Mouse (Mus musculus) hindbrain, embryonic 13.5 days (tissue): ENCODE data around the gene Lrrfip1. TPM values are rescaled to one million over a fixed set of nuclear protein-coding genes. Genes with fewer than 3 reads are reported as not detected.

Source experiments
- ATAC-seq: fragments of 200-750 bp; cut with Nextera tagmentation; 2 replicates; pipeline ENCODE4 v1.8.0; 2017; ENCODE audit warnings: moderate TSS enrichment; ENCODE audit not compliant: low FRiP score
- H3K27ac ChIP-seq: fragments of 300-500 bp; sonication (generic); 2 replicates; pipeline ENCODE4 v1.5.1; 2015; ENCODE audit warnings: inconsistent platforms, mild to moderate bottlenecking, moderate library complexity
- H3K27me3 ChIP-seq: fragments of 300-500 bp; sonication (generic); 2 replicates; pipeline ENCODE4 v1.6.1; 2015; ENCODE audit warnings: mild to moderate bottlenecking, inconsistent platforms
- H3K36me3 ChIP-seq: fragments of 300-500 bp; sonication (generic); 2 replicates; pipeline ENCODE4 v1.6.1; 2015; ENCODE audit warnings: mild to moderate bottlenecking, inconsistent platforms
- H3K4me1 ChIP-seq: fragments of 300-500 bp; sonication (generic); replicated peaks from 2 replicates; pipeline ENCODE4 v1.6.1; 2015; ENCODE audit warnings: inconsistent platforms
- H3K4me2 ChIP-seq: fragments of 300-500 bp; sonication (generic); 2 replicates; pipeline ENCODE4 v1.6.1; 2015; ENCODE audit warnings: inconsistent platforms, mild to moderate bottlenecking, moderate library complexity
- H3K4me3 ChIP-seq: fragments of 300-500 bp; sonication (generic); 2 replicates; pipeline ENCODE4 v1.5.1; 2015; ENCODE audit warnings: mild to moderate bottlenecking, inconsistent platforms
- H3K9ac ChIP-seq: fragments of 300-500 bp; sonication (generic); 2 replicates; pipeline ENCODE4 v1.6.1; 2015; ENCODE audit warnings: mild to moderate bottlenecking, inconsistent platforms
- H3K9me3 ChIP-seq: fragments of 300-500 bp; sonication (generic); 2 replicates; pipeline ENCODE4 v1.6.1; 2016; ENCODE audit warnings: inconsistent platforms
- WGBS: fragments of 180-500 bp; shearing (Covaris S2); methylation state at CpG from one replicate; pipeline ENCODE4 v1.1.7; 2015; 5-methylcytosine and 5-hydroxymethylcytosine counted together
- polyA plus RNA-seq: library from polyadenylated mRNA; unstranded; fragments of >200 nt; fragmentation: Nextera tagmentation; extraction: Ambion mirVana; gene quantifications from 2 replicates; pipeline ENCODE4 v1.2.1, GENCODE M21; 2015

Lrrfip1 gene
- polyA plus RNA-seq, 1 experiment from 2014 or later, result 39.1 TPM

DNA sequence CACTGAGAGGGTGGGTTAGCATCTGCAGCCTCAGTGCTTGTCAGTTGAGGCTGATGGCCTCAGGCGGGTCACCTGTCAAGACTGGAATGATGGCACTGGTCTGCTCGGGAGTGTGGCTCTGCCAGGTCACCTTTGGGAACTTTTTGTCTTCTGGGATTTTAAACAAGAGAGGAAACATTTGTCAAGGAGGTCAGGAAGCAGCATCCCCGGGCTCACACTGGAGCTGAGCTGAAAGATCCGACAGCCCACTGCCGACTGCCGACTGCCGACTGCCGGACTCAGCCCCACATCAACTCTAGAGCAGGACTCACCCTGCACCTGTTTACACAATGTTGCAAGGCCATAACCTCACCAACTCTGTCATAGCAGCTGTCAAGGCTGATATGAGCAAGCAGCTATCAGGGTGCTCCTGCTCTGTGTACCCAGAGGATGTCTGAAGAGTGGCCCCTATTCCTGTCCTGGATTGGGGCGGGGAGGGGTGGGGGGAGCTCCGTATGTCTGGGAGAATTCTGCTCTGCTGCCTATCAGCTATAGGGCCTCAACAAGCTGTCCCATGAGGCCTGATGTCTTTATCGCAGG, 33.9 kb downstream of the Lrrfip1 start:
- H3K4me2 ChIP-seq, result no peak overlapping the region
- H3K4me1 ChIP-seq, result 0 out of 2 replicates have a peak, but pooled peaks cover 6% of the 10 kb centered on the region
- H3K27ac ChIP-seq, result no peak overlapping the region
- no peak for ATAC-seq
- H3K4me3 ChIP-seq, result no peak overlapping the region
- H3K9me3 ChIP-seq, result no peaks in the 10 kb centered on the region
- H3K36me3 ChIP-seq, result no peaks in the 10 kb centered on the region
- 77% methylated on average over 11 of the region's 11 CpGs for whole genome bisulfite sequencing
- H3K9ac ChIP-seq, result no peak overlapping the region
- H3K27me3 ChIP-seq, result no peaks in the 10 kb centered on the region

DNA sequence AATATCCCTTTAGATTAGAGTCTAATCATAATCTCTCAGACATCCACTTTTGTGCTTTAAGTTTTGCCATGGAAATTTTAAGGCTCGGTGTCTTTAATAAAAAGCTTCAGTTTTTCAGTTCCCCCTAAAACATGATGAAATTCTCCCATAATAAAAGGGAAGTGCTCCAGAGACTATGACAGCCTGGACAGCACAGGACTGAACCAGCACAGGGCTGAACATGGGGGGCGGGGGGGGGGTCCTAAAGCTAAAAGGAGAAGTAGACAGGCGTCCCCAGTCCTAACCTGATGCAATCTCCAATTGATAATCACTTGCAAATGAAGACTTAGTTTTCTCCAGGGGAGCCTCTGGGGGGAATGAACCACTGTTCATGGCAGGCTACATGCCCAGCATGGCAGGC, 36.0 kb downstream of the Lrrfip1 start:
- WGBS, result 92% methylated on average over 3 of the region's 3 CpGs
- H3K4me2 ChIP-seq, result no peak overlapping the region
- H3K4me1 ChIP-seq, result peaks cover 16% of the 10 kb centered on the region
- H3K36me3 ChIP-seq, result no peaks in the 10 kb centered on the region
- no peak for ATAC-seq
- no peak overlapping the region for H3K9ac ChIP-seq
- no peaks in the 10 kb centered on the region for H3K27me3 ChIP-seq
- no peak overlapping the region for H3K27ac ChIP-seq
- H3K9me3 ChIP-seq, result no peaks in the 10 kb centered on the region
- H3K4me3 ChIP-seq, result no peak overlapping the region

DNA sequence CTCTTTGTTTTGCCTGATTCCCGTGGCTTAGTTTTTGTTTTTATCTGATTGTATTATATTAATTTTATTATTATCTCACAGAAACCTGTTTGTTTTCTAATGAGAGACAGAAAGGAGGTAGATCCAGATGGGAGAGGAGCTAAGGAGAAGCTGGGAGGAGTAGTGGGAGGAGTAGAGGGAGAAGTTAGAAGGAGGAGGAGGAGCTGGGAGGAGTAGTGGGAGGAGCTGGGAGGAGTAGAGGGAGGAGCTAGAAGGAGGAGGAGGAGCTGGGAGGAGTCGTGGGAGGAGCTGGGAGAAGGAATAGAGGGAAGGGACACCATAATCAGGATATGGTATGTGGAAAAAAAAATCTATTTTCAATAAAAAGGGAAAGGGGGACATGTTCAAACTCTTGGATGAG, 36.7 kb downstream of the Lrrfip1 start:
- Histone ChIP-seq H3K4me2 (no peak overlapping the region), H3K27ac (no peak overlapping the region), H3K9me3 (no peaks in the 10 kb centered on the region), H3K27me3 (no peaks in the 10 kb centered on the region), H3K36me3 (no peaks in the 10 kb centered on the region), H3K4me1 (peaks cover 16% of the 10 kb centered on the region), H3K4me3 (no peak overlapping the region), H3K9ac (no peak overlapping the region)
- ATAC-seq, result no peak
- WGBS, result 73% methylated on average over 2 of the region's 2 CpGs

DNA sequence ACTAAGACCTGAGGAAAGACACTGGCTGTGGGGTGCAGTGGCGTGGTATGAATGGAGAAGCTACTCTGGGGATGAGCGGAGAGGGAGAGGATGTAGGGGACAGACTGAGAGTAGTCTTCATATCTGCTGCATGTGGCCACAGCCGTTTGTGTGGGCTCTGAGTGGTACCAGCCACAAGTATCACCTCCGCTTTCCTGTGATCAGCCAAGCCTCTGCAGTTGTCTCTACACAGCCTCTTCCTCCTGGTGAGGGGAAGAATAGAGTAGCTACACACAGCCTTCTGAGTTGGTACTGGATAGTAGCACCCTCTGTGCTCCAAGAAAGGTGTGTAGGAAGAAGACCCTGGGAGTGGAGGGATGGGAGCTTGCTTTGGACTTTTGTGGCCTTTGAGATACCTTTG, 38.7 kb downstream of the Lrrfip1 start:
- 94% methylated on average over 4 of the region's 4 CpGs for WGBS
- Histone ChIP-seq H3K36me3 (no peaks in the 10 kb centered on the region), H3K27me3 (no peaks in the 10 kb centered on the region), H3K4me2 (no peak overlapping the region), H3K27ac (no peak overlapping the region), H3K9me3 (no peaks in the 10 kb centered on the region), H3K4me3 (no peak overlapping the region), H3K4me1 (peaks cover 16% of the 10 kb centered on the region), H3K9ac (no peak overlapping the region)
- no peak for ATAC-seq

DNA sequence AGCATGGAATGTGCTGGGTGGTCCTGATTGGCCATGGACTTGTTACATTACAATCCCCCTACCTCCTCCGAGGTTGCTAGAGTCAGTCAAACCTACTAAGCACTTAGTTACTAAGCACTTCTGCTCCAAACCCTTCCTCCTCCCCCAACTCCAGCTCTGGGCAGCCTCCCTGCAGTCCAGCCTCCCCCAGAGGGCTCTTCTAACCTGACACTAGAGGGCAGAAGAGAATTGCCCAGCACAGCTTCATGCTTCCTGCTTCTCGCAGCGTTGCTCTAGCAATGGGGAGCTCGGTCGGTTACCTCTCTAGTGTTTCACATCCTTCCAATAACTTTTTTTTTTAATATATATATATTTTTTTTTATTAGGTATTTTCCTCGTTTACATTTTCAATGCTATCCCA, 39.5 kb downstream of the Lrrfip1 start:
- Histone ChIP-seq H3K27me3 (no peaks in the 10 kb centered on the region), H3K9ac (no peak overlapping the region), H3K4me3 (no peak overlapping the region), H3K9me3 (no peaks in the 10 kb centered on the region), H3K4me1 (peaks cover 15% of the 10 kb centered on the region), H3K4me2 (no peak overlapping the region), H3K27ac (no peak overlapping the region), H3K36me3 (no peaks in the 10 kb centered on the region)
- ATAC-seq, result no peak
- 84% methylated on average over 6 of the region's 6 CpGs for WGBS

DNA sequence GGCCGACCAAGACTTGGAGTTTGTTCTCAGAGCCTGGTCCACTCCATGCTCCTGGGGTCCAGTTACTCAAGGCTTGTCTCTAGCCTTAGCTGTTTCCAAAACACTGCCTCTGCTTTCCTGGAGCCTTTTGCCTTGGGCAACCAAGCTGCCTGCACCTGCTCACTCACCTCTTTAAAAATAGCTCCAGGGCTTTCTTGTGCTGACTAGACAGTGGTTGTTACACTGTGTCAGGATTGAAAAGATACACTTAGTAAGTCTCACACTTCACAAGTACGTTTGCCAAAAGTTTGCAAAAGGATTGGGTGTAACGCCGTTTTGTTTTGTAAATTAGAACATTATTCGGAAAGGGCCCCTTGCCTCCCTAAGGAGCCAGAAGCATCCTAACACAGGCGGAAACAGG, 40.0 kb downstream of the Lrrfip1 start:
- H3K27ac ChIP-seq, result no peak overlapping the region
- H3K4me3 ChIP-seq, result no peak overlapping the region
- H3K4me2 ChIP-seq, result no peak overlapping the region
- H3K9me3 ChIP-seq, result no peaks in the 10 kb centered on the region
- no peak overlapping the region for H3K9ac ChIP-seq
- H3K4me1 ChIP-seq, result peaks cover 18% of the 10 kb centered on the region
- no peaks in the 10 kb centered on the region for H3K36me3 ChIP-seq
- no peaks in the 10 kb centered on the region for H3K27me3 ChIP-seq
- ATAC-seq, result no peak
- 50% methylated on average over 6 of the region's 6 CpGs for WGBS

DNA sequence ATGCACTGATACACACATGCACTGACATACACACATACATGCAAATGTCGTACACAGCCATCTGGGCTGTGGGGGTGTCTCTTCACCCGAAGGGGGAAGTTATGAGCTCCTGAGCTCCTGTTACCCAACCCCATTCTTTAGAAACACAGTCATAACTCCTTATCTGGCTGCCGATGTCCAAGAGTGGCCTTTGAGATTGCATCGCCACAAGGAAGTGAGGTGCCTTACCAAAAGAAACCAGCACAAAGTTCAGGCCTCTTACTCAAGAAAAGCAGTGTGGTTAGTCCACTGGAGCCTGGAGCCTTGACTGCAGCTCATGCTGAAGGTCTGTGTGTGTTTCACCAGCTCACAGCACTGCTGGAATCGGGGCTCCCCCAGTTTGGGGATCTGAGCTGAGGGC, 43.1 kb downstream of the Lrrfip1 start:
- Histone ChIP-seq H3K4me3 (no peak overlapping the region), H3K27me3 (no peaks in the 10 kb centered on the region), H3K9me3 (no peaks in the 10 kb centered on the region), H3K36me3 (no peaks in the 10 kb centered on the region), H3K4me2 (no peak overlapping the region), H3K27ac (no peak overlapping the region), H3K9ac (no peak overlapping the region), H3K4me1 (peaks cover 23% of the 10 kb centered on the region)
- 89% methylated on average over 5 of the region's 5 CpGs for WGBS
- ATAC-seq, result no peak

DNA sequence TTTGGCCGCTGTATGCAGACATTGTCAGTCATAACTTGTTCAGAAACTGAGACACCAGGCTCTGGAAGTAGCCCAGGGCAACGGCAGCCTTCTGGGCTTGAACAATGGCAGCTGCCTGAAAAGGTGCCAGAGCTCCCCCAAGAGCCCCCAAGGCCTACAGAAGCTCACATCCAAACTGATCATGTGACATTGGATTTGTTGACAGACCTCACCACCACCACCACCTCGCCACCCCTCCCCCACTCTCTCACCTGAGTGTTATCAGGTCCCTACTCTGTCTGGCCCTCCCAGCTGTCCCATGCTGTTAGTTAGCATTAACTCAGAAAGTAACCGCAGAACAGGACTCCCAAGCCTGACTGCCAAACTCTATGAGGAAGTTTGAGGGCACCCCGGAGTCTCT, 44.7 kb downstream of the Lrrfip1 start:
- Histone ChIP-seq H3K4me2 (no peak overlapping the region), H3K9ac (no peak overlapping the region), H3K9me3 (no peaks in the 10 kb centered on the region), H3K27ac (peak overlapping the region; percentile 62), H3K4me1 (peaks cover 25% of the 10 kb centered on the region), H3K27me3 (no peaks in the 10 kb centered on the region), H3K4me3 (no peak overlapping the region), H3K36me3 (no peaks in the 10 kb centered on the region)
- 62% methylated on average over 5 of the region's 5 CpGs for WGBS
- ATAC-seq, result peak; percentile 32; the same call in 1 of the 2 replicates

DNA sequence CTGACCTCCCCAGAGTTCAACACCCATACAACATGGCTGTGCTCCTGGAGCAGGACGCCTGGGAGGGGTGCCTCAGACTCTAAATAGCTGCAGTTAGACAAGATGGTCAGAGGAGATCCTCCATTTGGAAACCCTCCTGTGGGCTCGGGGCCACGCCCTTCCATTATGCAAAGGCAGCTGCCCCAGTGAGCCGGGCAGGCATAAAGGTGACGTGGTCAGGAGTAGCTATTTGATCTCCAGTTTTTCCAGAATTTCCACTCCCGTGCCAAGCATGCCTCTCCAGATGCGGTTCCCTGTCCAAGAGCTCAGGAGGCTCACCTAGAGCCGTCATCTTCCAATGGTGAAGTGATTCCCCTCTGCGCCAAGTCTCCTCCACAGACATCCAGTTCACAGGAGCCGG, 45.6 kb downstream of the Lrrfip1 start:
- Histone ChIP-seq H3K27ac (no peak overlapping the region), H3K27me3 (no peaks in the 10 kb centered on the region), H3K4me3 (no peak overlapping the region), H3K36me3 (no peaks in the 10 kb centered on the region), H3K9me3 (no peaks in the 10 kb centered on the region), H3K4me1 (peaks cover 18% of the 10 kb centered on the region), H3K9ac (no peak overlapping the region), H3K4me2 (no peak overlapping the region)
- 90% methylated on average over 10 of the region's 10 CpGs for WGBS
- ATAC-seq, result no peak

DNA sequence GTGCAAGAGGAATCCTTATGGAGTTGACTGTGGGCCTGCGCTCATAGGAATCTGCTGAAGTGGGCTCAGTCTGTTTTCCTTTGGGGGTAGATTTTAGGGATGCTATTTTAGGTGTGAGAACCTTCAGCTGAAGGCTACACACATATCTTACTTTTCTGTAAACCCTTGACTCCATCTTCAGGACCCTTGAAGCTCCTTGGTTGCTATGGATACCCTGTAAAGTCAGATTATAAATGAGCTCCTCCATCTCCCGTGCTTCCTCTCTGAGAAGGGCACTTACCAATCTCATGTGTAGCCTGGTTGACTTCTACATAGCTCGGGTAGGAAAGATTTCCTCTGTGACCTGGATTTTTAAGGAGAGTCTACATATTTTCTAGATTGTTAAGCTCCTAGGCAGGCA, 46.1 kb downstream of the Lrrfip1 start:
- Histone ChIP-seq H3K27ac (no peak overlapping the region), H3K36me3 (no peaks in the 10 kb centered on the region), H3K4me1 (peaks cover 15% of the 10 kb centered on the region), H3K27me3 (no peaks in the 10 kb centered on the region), H3K4me3 (no peak overlapping the region), H3K4me2 (no peak overlapping the region), H3K9ac (no peak overlapping the region), H3K9me3 (no peaks in the 10 kb centered on the region)
- ATAC-seq, result no peak
- WGBS, result 67% methylated on average over 3 of the region's 3 CpGs

DNA sequence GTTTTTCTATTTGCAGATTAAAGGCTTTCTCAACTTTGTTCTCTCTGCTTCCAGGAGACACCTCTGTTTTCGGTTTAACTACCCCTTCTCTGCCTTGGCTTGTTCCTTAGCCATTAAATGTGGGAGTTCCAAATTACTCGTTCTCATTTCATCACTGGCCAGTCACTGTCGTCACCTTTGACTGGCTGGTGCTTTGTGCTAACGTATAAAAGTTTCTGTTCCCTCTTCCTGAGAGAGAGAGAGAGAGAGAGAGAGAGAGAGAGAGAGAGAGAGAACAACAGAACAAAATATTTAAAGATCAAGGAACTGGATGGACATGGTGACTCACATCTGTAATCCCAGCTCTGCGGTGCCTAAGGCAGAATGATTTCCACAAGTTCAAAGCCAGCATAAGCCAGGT, 47.7 kb downstream of the Lrrfip1 start:
- peaks cover 3% of the 10 kb centered on the region; the same call in 1 of the 2 replicates for H3K27me3 ChIP-seq
- no peaks in the 10 kb centered on the region for H3K9me3 ChIP-seq
- H3K9ac ChIP-seq, result no peak overlapping the region
- WGBS, result 77% methylated on average over 5 of the region's 5 CpGs
- peaks cover 15% of the 10 kb centered on the region for H3K4me1 ChIP-seq
- H3K4me2 ChIP-seq, result no peak overlapping the region
- no peak for ATAC-seq
- no peak overlapping the region for H3K4me3 ChIP-seq
- no peaks in the 10 kb centered on the region for H3K36me3 ChIP-seq
- no peak overlapping the region for H3K27ac ChIP-seq

DNA sequence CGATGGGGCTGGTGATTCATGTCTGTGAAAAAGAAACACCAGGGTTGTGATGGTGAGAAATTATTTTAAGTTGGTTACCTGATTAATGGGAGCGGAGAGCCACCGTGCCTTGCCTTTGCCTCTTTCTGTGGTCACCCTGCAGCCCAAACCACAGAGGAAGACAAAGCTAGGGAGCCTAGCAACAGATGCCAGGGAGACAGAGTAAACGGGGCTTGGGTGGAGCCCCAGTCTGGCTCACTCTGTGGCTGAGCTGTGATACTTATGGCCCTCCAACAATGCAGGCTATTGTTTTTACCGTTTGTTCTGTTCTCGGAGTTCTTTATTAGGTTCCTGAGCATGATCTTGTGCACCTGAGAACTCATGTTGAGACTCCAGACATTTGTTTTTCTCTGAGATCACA, 50.8 kb downstream of the Lrrfip1 start:
- H3K9me3 ChIP-seq, result no peaks in the 10 kb centered on the region
- H3K4me1 ChIP-seq, result peaks cover 22% of the 10 kb centered on the region
- H3K9ac ChIP-seq, result no peak overlapping the region
- H3K4me3 ChIP-seq, result no peak overlapping the region
- no peak for ATAC-seq
- no peak overlapping the region for H3K4me2 ChIP-seq
- WGBS, result 51% methylated on average over 6 of the region's 6 CpGs
- no peak overlapping the region for H3K27ac ChIP-seq
- H3K36me3 ChIP-seq, result no peaks in the 10 kb centered on the region
- H3K27me3 ChIP-seq, result peaks cover 26% of the 10 kb centered on the region

DNA sequence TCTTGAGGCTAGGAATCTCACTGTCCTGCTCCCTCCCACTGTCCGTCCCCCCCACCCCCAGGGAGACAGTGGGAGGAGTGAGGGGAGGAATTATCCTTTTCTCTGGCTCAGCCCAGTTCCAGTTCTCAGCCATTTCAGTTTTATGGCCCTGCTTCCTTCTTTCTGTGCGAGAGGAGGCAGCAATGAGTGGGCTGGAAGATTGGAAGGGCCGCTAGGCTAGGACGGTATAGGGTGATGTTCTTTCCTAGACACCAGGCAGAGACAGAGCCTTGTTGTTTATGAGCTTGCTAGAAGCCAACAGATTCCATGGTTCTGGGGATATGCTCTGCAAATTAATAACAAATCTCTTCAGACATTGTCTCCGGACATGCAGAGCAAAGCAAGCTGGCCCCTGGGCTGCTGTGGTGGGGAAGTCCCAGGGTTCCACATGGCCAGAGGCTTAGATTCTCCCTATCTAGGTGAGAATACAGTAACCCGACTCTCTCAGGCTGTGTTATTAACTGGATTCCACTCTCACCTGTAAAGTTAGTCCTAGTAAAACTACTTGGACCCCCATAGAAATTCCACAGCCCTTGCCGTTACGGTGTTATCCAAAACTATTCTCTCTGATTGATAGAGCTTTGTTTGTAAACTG, 53.0 kb downstream of the Lrrfip1 start:
- 83% methylated on average over 8 of the region's 8 CpGs for WGBS
- Histone ChIP-seq H3K27me3 (peaks cover 31% of the 10 kb centered on the region), H3K4me2 (no peak overlapping the region), H3K4me1 (peaks cover 25% of the 10 kb centered on the region), H3K36me3 (no peaks in the 10 kb centered on the region), H3K9me3 (no peaks in the 10 kb centered on the region), H3K4me3 (no peak overlapping the region), H3K27ac (no peak overlapping the region), H3K9ac (no peak overlapping the region)
- ATAC-seq, result no peak
